Mouse (Mus musculus): Measurements from ENCODE around the gene Susd6.

DNA sequence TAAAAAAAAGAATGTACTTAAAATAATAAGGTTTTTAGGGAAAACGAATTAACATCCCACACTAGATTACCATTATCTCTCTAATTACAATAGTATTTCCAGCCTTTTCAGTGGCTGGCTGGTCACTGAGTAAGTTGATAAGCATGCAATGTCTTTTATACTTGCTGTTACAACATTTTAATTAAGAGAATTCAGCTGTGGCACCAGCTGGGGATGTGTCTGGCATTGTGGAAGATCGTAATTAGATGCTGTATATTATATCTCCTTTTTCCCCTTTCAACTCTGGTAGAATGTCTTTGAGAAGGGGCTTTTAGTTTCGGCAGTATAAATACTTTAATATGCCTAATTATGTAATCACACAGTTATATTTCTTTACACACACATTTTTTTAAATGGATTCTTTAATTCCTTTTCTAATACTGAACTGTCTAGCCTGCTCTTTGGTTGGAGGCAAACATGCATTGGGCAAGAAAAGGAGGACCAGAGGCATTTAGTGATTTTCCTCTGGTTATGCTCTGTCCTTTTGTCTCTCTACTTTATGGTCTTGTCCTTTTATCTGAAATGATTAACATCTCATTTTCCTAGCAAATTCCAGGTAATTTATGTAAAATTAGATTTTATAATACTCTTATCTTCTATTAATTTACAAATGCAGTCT, 67.5 kb downstream of the Susd6 start:
- TF ChIP-seq GATA1 (IDR thresholded peaks at IDR 0.05; ENCODE audit: borderline replicate concordance, low read length), result no peak
- TF ChIP-seq FLI1 (IDR thresholded peaks at IDR 0.05; ENCODE audit: low read length), result no peak
